Mouse (Mus musculus): ENCODE data around the gene Raet1e.
"Not testable (repeated sequence)": the region's sequence is repeated elsewhere in the genome, so short reads cannot be mapped to it uniquely, and the experiment has no call there.

Gene Raet1e

GRCm38 (mm10) chr10:22273684-22274305, 115.4 kb downstream of the Raet1e start:
- no peak for DNase-seq (ENCODE audit: low spot score)

GRCm38 (mm10) chr10:22274445-22275057, 116.2 kb downstream of the Raet1e start:
- DNase-seq (ENCODE audit: low spot score): no peak

- DNase-seq (ENCODE audit: low spot score): not testable (repeated sequence)
Measured at GRCm38 (mm10) chr10:22278468-22278867, 120.1 kb downstream of the Raet1e start.

GRCm38 (mm10) chr10:22282816-22283215, 124.4 kb downstream of the Raet1e start:
- DNase-seq (ENCODE audit: low spot score): no peak

GRCm38 (mm10) chr10:22295676-22296075, 137.3 kb downstream of the Raet1e start:
- no peak for DNase-seq (ENCODE audit: low spot score)

GRCm38 (mm10) chr10:22297033-22297762, 138.8 kb downstream of the Raet1e start:
- no peak for DNase-seq (ENCODE audit: low spot score)

- DNase-seq (ENCODE audit: low spot score): no peak
Measured at GRCm38 (mm10) chr10:22297766-22298461, 139.5 kb downstream of the Raet1e start.

GRCm38 (mm10) chr10:22299324-22299723, 141.0 kb downstream of the Raet1e start:
- no peak for DNase-seq (ENCODE audit: low spot score)

- no peak for DNase-seq (ENCODE audit: low spot score)
Measured at GRCm38 (mm10) chr10:22301641-22302040, 143.3 kb downstream of the Raet1e start.

- DNase-seq (ENCODE audit: low spot score): no peak
Measured at GRCm38 (mm10) chr10:22302344-22303057, 144.1 kb downstream of the Raet1e start.

GRCm38 (mm10) chr10:22303736-22304135, 145.4 kb downstream of the Raet1e start:
- no peak for DNase-seq (ENCODE audit: low spot score)

- DNase-seq (ENCODE audit: low spot score): no peak
Measured at GRCm38 (mm10) chr10:22305801-22306200, 147.4 kb downstream of the Raet1e start.

- no peak for DNase-seq (ENCODE audit: low spot score)
Measured at GRCm38 (mm10) chr10:22306452-22306851, 148.1 kb downstream of the Raet1e start.

- DNase-seq (ENCODE audit: low spot score): no peak
Measured at GRCm38 (mm10) chr10:22308221-22308620, 149.9 kb downstream of the Raet1e start.

GRCm38 (mm10) chr10:22322858-22323257, 164.5 kb downstream of the Raet1e start:
- no peak for DNase-seq (ENCODE audit: low spot score)

GRCm38 (mm10) chr10:22345721-22346120, 187.4 kb downstream of the Raet1e start:
- not testable (repeated sequence) for DNase-seq (ENCODE audit: low spot score)

- DNase-seq (ENCODE audit: low spot score): not testable (repeated sequence)
Measured at GRCm38 (mm10) chr10:22353548-22354195, 195.3 kb downstream of the Raet1e start.

- DNase-seq (ENCODE audit: low spot score): not testable (repeated sequence)
Measured at GRCm38 (mm10) chr10:22354196-22354574, 195.8 kb downstream of the Raet1e start.

GRCm38 (mm10) chr10:22357373-22357772, 199.0 kb downstream of the Raet1e start:
- not testable (repeated sequence) for DNase-seq (ENCODE audit: low spot score)

GRCm38 (mm10) chr10:22360252-22360651, 201.9 kb downstream of the Raet1e start, which contains the start of gene Raet1d:
TSS of gene Raet1d (plus strand) at chr10:22360552.
- not testable (repeated sequence) for DNase-seq (ENCODE audit: low spot score)

- not testable (repeated sequence) for DNase-seq (ENCODE audit: low spot score)
Measured at GRCm38 (mm10) chr10:22360957-22361356, 202.6 kb downstream of the Raet1e start.

All from urinary bladder, postnatal 10 days (tissue).